Mouse (Mus musculus): ENCODE data around the gene Sirpa.

DNA sequence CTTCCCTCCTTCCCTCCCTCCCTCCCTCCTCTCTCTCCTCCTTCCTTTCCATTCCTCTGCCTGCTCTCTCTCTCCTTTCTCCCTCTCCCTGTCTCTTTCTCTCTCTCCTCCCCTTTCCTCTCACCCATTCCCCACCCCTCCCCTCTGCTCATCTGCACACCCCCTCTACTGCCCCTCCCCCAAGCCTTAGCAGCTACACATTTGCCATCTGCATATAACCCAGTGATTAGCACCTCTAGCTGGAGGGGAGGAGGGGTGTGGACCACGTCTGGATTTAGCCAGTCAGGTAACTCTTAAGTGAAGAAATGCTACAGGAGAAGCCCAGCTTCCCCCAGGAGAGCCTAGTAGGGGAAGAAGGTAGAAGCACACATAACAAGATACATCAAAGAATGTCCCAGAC is 7.7 kb upstream of the Sirpa start:
- TF ChIP-seq CTCF (IDR thresholded peaks at IDR 0.05; ENCODE audit: insufficient read depth, low read length), result no peak
- TF ChIP-seq POLR2A (IDR thresholded peaks at IDR 0.05; ENCODE audit: borderline replicate concordance, extremely low read depth, low read depth, low read length), result no peak

All from lung, adult 2 months (tissue).